Mouse (Mus musculus): Measurements from ENCODE around the gene Ppm1h. TPM values are rescaled to one million over a fixed set of nuclear protein-coding genes. Genes with fewer than 3 reads are reported as not detected.

Gene Ppm1h
- total and polyA plus RNA-seq, 3 experiments, result 6.9 to 14.9 TPM; not detected in 1

DNA sequence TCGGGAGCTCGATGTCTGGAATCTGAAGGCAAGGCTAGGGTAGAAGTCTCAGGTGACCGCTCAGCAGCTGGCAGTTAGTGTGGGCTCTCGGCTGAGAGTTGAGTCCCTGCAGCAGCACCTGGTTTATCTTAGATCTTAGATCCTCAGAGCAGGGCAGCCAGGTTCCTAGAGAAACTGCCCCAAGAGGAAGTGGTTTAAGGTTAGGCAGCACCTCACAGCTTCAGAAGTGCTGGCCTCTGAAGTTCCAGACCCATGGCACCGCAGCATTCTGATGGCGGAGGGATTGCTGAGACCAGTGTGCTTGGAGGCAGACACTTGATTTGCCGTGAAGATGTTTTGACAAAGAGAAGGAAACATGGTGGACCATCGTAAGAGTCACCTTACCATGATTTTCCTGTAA, 237.3 kb downstream of the Ppm1h start:
- H3K4me1 ChIP-seq (ENCODE audit: control insufficient read depth in 1 of 2, insufficient read depth in 2 of 2, low read length in 2 of 2), result no peaks in the 10 kb centered on the region
- H3K79me2 ChIP-seq (ENCODE audit: control insufficient read depth, insufficient read depth, low read length, poor library complexity), result no peaks in the 10 kb centered on the region
- no peak for DNase-seq (ENCODE audit: low read depth, low spot score)
- no peak overlapping the region for H3K9ac ChIP-seq (ENCODE audit: control insufficient read depth, low read depth, low read length, poor library complexity, severe bottlenecking)
- no peaks in the 10 kb centered on the region for H3K27me3 ChIP-seq (ENCODE audit: control insufficient read depth in 1 of 2, insufficient read depth in 2 of 2, low read length in 2 of 2)
- no peaks in the 10 kb centered on the region for H3K9me3 ChIP-seq (replicated peaks; ENCODE audit: insufficient read depth, low read length)
- no peak overlapping the region for H3K27ac ChIP-seq (ENCODE audit: control insufficient read depth, low read depth, low read length)
- TF ChIP-seq EP300 (IDR thresholded peaks at IDR 0.05; ENCODE audit: low read depth in 1 of 2, low read length in 2 of 2), result no peak
- TF ChIP-seq MAZ (IDR thresholded peaks at IDR 0.05; ENCODE audit: low read depth, low read length), result no peak
- no peak for TF ChIP-seq MXI1 (IDR thresholded peaks at IDR 0.05; ENCODE audit: low read depth, low read length)
- no peak for TF ChIP-seq CTCF (IDR thresholded peaks at IDR 0.05 in 2 of 3, conservative IDR thresholded peaks at IDR 0.05 in 1 of 3; ENCODE audit: control insufficient read depth in 1 of 3, insufficient read depth in 1 of 3, low read depth in 2 of 3, low read length in 3 of 3, poor library complexity in 1 of 3, severe bottlenecking in 1 of 3)
- no peak for TF ChIP-seq GATA1 (IDR thresholded peaks at IDR 0.05; ENCODE audit: low read depth, low read length)
- TF ChIP-seq SIN3A (IDR thresholded peaks at IDR 0.05; ENCODE audit: low read length), result no peak
- TF ChIP-seq ETS1 (IDR thresholded peaks at IDR 0.05; ENCODE audit: low read depth, low read length), result no peak
- no peak for TF ChIP-seq ZC3H11A (IDR thresholded peaks at IDR 0.05; ENCODE audit: low read depth, low read length)
- no peaks in the 10 kb centered on the region for H3K36me3 ChIP-seq (ENCODE audit: control insufficient read depth in 1 of 2, insufficient read depth in 2 of 2, low read length in 2 of 2)
- H3K4me3 ChIP-seq (ENCODE audit: control insufficient read depth in 1 of 2, insufficient read depth in 1 of 2, low read depth in 2 of 2, low read length in 2 of 2), result no peak overlapping the region

- H3K27me3 ChIP-seq (ENCODE audit: control insufficient read depth in 1 of 2, insufficient read depth in 2 of 2, low read length in 2 of 2), result no peaks in the 10 kb centered on the region
- no peaks in the 10 kb centered on the region for H3K4me1 ChIP-seq (ENCODE audit: control insufficient read depth in 1 of 2, insufficient read depth in 2 of 2, low read length in 2 of 2)
- H3K36me3 ChIP-seq (ENCODE audit: control insufficient read depth in 1 of 2, insufficient read depth in 2 of 2, low read length in 2 of 2), result no peaks in the 10 kb centered on the region
- no peaks in the 10 kb centered on the region for H3K79me2 ChIP-seq (ENCODE audit: control insufficient read depth, insufficient read depth, low read length, poor library complexity)
- H3K9me3 ChIP-seq (replicated peaks; ENCODE audit: insufficient read depth, low read length), result no peaks in the 10 kb centered on the region
- TF ChIP-seq KAT2A (conservative IDR thresholded peaks at IDR 0.05; ENCODE audit: low read depth, low read length) (no peak), TAL1 (IDR thresholded peaks at IDR 0.05; ENCODE audit: low read length) (no peak), ETS1 (IDR thresholded peaks at IDR 0.05; ENCODE audit: low read depth, low read length) (no peak), BHLHE40 (IDR thresholded peaks at IDR 0.05; ENCODE audit: borderline replicate concordance, low read depth, low read length) (no peak), ZNF384 (IDR thresholded peaks at IDR 0.05; ENCODE audit: low read depth, low read length) (no peak), CHD1 (IDR thresholded peaks at IDR 0.05; ENCODE audit: low read depth, low read length) (no peak), MYB (IDR thresholded peaks at IDR 0.05; ENCODE audit: low read depth, low read length) (no peak), MAFK (IDR thresholded peaks at IDR 0.05; ENCODE audit: borderline replicate concordance, low read depth, low read length) (no peak), ZC3H11A (IDR thresholded peaks at IDR 0.05; ENCODE audit: low read depth, low read length) (no peak), ZKSCAN1 (IDR thresholded peaks at IDR 0.05; ENCODE audit: low read depth, low read length) (no peak), RAD21 (IDR thresholded peaks at IDR 0.05; ENCODE audit: low read depth, low read length) (no peak), MEF2A (IDR thresholded peaks at IDR 0.05; ENCODE audit: extremely low read depth, insufficient replicate concordance, low read depth, low read length, poor library complexity, severe bottlenecking) (no peak), MXI1 (IDR thresholded peaks at IDR 0.05; ENCODE audit: low read depth, low read length) (no peak), USF2 (IDR thresholded peaks at IDR 0.05; ENCODE audit: borderline replicate concordance in 1 of 2, insufficient read depth in 1 of 2, low read depth in 1 of 2, low read length in 2 of 2) (no peak), SMC3 (IDR thresholded peaks at IDR 0.05; ENCODE audit: low read depth, low read length) (no peak), GATA1 (IDR thresholded peaks at IDR 0.05; ENCODE audit: low read depth, low read length) (no peak), GABPA (IDR thresholded peaks at IDR 0.05; ENCODE audit: low read depth, low read length) (no peak), POLR2AphosphoS2 (IDR thresholded peaks at IDR 0.05; ENCODE audit: low read length) (no peak)
- no peak overlapping the region for H3K27ac ChIP-seq (ENCODE audit: control insufficient read depth, low read depth, low read length)
- DNase-seq (ENCODE audit: low read depth, low spot score), result no peak
- no peak overlapping the region for H3K4me3 ChIP-seq (ENCODE audit: control insufficient read depth in 1 of 2, insufficient read depth in 1 of 2, low read depth in 2 of 2, low read length in 2 of 2)
- no peak overlapping the region for H3K9ac ChIP-seq (ENCODE audit: control insufficient read depth, low read depth, low read length, poor library complexity, severe bottlenecking)
Observed at GRCm38 (mm10) chr10:122917648-122918324, 239.2 kb downstream of the Ppm1h start.
